Mouse (Mus musculus) thymus, postnatal 0 days (tissue): ENCODE data around the gene Tmbim1. TPM values are rescaled to one million over a fixed set of nuclear protein-coding genes. Genes with fewer than 3 reads are reported as not detected.

Source experiments
- DNase-seq: peaks from one replicate; pipeline ENCODE4 v3.0.0-alpha.2; 2015; ENCODE audit warnings: low spot score
- polyA plus RNA-seq: library from polyadenylated mRNA; unstranded; fragments of >200 nt; fragmentation: Nextera tagmentation; extraction: Ambion mirVana; gene quantifications from 2 replicates; pipeline ENCODE4 v1.2.1, GENCODE M21; 2015

Gene Tmbim1
- polyA plus RNA-seq, 1 experiment from 2014 or later = 12.2 TPM

GRCm38 (mm10) chr1:74280591-74281325 lies 24.7 kb downstream of the Tmbim1 start:
- DNase-seq = no peak

- no peak for DNase-seq
Observed at GRCm38 (mm10) chr1:74278988-74279387, 26.4 kb downstream of the Tmbim1 start.

GRCm38 (mm10) chr1:74278538-74278937 lies 26.9 kb downstream of the Tmbim1 start, which contains the start of gene Gpbar1:
Gene Gpbar1 (plus strand): TSS chr1:74278550.
- DNase-seq = no peak

GRCm38 (mm10) chr1:74277883-74278537 lies 27.4 kb downstream of the Tmbim1 start:
- no peak for DNase-seq

- no peak for DNase-seq
Observed at GRCm38 (mm10) chr1:74277041-74277440, 28.4 kb downstream of the Tmbim1 start.

- no peak for DNase-seq
Observed at GRCm38 (mm10) chr1:74275015-74275414, 30.4 kb downstream of the Tmbim1 start.

GRCm38 (mm10) chr1:74271659-74272058 lies 33.8 kb downstream of the Tmbim1 start:
- no peak for DNase-seq

GRCm38 (mm10) chr1:74268750-74269149 lies 36.7 kb downstream of the Tmbim1 start:
- no peak for DNase-seq

GRCm38 (mm10) chr1:74262510-74262909 lies 42.9 kb downstream of the Tmbim1 start:
- DNase-seq = peak; percentile 19

GRCm38 (mm10) chr1:74256782-74257181 lies 48.6 kb downstream of the Tmbim1 start:
- DNase-seq = no peak

- DNase-seq = no peak
Observed at GRCm38 (mm10) chr1:74255704-74256345, 49.6 kb downstream of the Tmbim1 start.

- no peak for DNase-seq
Observed at GRCm38 (mm10) chr1:74250096-74250495, 55.3 kb downstream of the Tmbim1 start.

GRCm38 (mm10) chr1:74249331-74249980 lies 56.0 kb downstream of the Tmbim1 start:
- no peak for DNase-seq

- DNase-seq = peak; percentile 71
Observed at GRCm38 (mm10) chr1:74248799-74249198, 56.6 kb downstream of the Tmbim1 start.

GRCm38 (mm10) chr1:74245525-74245924 lies 59.9 kb downstream of the Tmbim1 start:
- DNase-seq = peak; percentile 48

GRCm38 (mm10) chr1:74240832-74241231 lies 64.6 kb downstream of the Tmbim1 start:
- DNase-seq = no peak

GRCm38 (mm10) chr1:74240311-74240710 lies 65.1 kb downstream of the Tmbim1 start:
- no peak for DNase-seq

- no peak for DNase-seq
Observed at GRCm38 (mm10) chr1:74239618-74240017, 65.8 kb downstream of the Tmbim1 start.

- DNase-seq = no peak
Observed at GRCm38 (mm10) chr1:74239162-74239561, 66.3 kb downstream of the Tmbim1 start.
